ENCODE assay signal across 15 mouse cellular contexts in genomic region chr19:44544372-44544771, GRCm38 (mm10). TPM values are rescaled to one million over a fixed set of nuclear protein-coding genes. Genes with fewer than 3 reads are reported as not detected.
DNase-seq lines count a peak whose midpoint lies in the region; ATAC-seq and TF ChIP-seq lines count a peak whose summit lies in the region.
"Had no signal": no experiment of that assay in that cellular context is flagged by ENCODE, and none has a peak within 500 bp of the region (broad histone marks: within the 10 kb centered on the region; RNA-seq: fewer than 3 reads in every experiment).

No protein-coding gene starts in this region.

- no peaks in the 10 kb centered on the region for H3K27me3 ChIP-seq in heart, adult 2 months (ENCODE audit: control insufficient read depth, insufficient read depth, low read length)
- peaks cover 5% of the 10 kb centered on the region; the same call in 1 of the 2 replicates for H3K27me3 ChIP-seq in heart, embryonic 10.5 days (ENCODE audit: insufficient read depth, poor library complexity, severe bottlenecking)
- peaks cover 20% of the 10 kb centered on the region for H3K27me3 ChIP-seq in kidney, embryonic 15.5 days
- 0 out of 2 replicates have a peak, but pooled peaks cover 7% of the 10 kb centered on the region for H3K27me3 ChIP-seq in limb, embryonic 10.5 days (ENCODE audit: low read depth, poor library complexity, severe bottlenecking)

- 67% methylated on average over 10 of the region's 10 CpGs for WGBS in heart, adult 2 months
- whole genome bisulfite sequencing in heart, embryonic 10.5 days, result 63% methylated on average over 10 of the region's 10 CpGs
- WGBS in kidney, embryonic 15.5 days, result 70% methylated on average over 10 of the region's 10 CpGs
- 65% methylated on average over 10 of the region's 10 CpGs for WGBS in limb, embryonic 10.5 days

- H3K27ac ChIP-seq in heart, adult 2 months, result no peak overlapping the region
- H3K27ac ChIP-seq in heart, embryonic 10.5 days, result no peak overlapping the region
- H3K27ac ChIP-seq in kidney, embryonic 15.5 days, result no peak overlapping the region
- H3K27ac ChIP-seq in limb, embryonic 10.5 days, result no peak overlapping the region
- H3K27ac ChIP-seq: midbrain, embryonic 10.5 days had no signal

- no peak for TF ChIP-seq POLR2A in heart, adult 2 months (IDR thresholded peaks at IDR 0.05; ENCODE audit: insufficient read depth, low read depth, low read length)

- no peak for TF ChIP-seq EP300 in heart, adult 2 months (IDR thresholded peaks at IDR 0.05; ENCODE audit: insufficient read depth, low read depth, low read length)

- no peak for DNase-seq in heart, adult 2 months
- DNase-seq in heart, embryonic 10.5 days (ENCODE audit: low spot score), result no peak
- no peak for DNase-seq in kidney, adult 18-20 months
- no peak for DNase-seq in limb, embryonic 10.5 days (ENCODE audit: low spot score)
- DNase-seq in neural tube, embryonic 10.5 days (ENCODE audit: extremely low spot score, low spot score), result peak; percentile 20
- no peak for DNase-seq in spleen, postnatal 4 days (ENCODE audit: low spot score in 2 of 2)
- DNase-seq: cerebellum, adult 11-12 months had no signal

- 0 out of 2 replicates have a peak overlapping the region, but pooled peaks have one; percentile 91 for H3K4me2 ChIP-seq in kidney, embryonic 15.5 days

- ATAC-seq in kidney, embryonic 15.5 days (replicated peaks; ENCODE audit: low FRiP score), result no peak

- no peaks in the 10 kb centered on the region for H3K9me3 ChIP-seq in heart, embryonic 10.5 days
- peaks cover 11% of the 10 kb centered on the region; the same call in 1 of the 2 replicates for H3K9me3 ChIP-seq in kidney, embryonic 15.5 days (replicated peaks)
- peaks cover 2% of the 10 kb centered on the region; the same call in 1 of the 2 replicates for H3K9me3 ChIP-seq in limb, embryonic 10.5 days (replicated peaks)

- H3K4me3 ChIP-seq in heart, adult 2 months, result peak overlapping the region; percentile 63; the same call in 1 of the 2 replicates
- H3K4me3 ChIP-seq in heart, embryonic 10.5 days, result no peak overlapping the region
- H3K4me3 ChIP-seq in kidney, embryonic 15.5 days (replicated peaks), result no peak overlapping the region
- peak overlapping the region; percentile 61; the same call in 1 of the 2 replicates for H3K4me3 ChIP-seq in limb, embryonic 10.5 days

- no peak for TF ChIP-seq CTCF in heart, adult 2 months (IDR thresholded peaks at IDR 0.05)

- no peaks in the 10 kb centered on the region for H3K4me1 ChIP-seq in heart, adult 2 months (ENCODE audit: control insufficient read depth, insufficient read depth, low read length)
- peaks cover 11% of the 10 kb centered on the region; the same call in 1 of the 2 replicates for H3K4me1 ChIP-seq in heart, embryonic 10.5 days
- H3K4me1 ChIP-seq in kidney, embryonic 15.5 days, result peaks cover 8% of the 10 kb centered on the region
- peaks cover 7% of the 10 kb centered on the region for H3K4me1 ChIP-seq in limb, embryonic 10.5 days

- no peaks in the 10 kb centered on the region for H3K36me3 ChIP-seq in heart, adult 2 months (ENCODE audit: control insufficient read depth, insufficient read depth, low read length)
- H3K36me3 ChIP-seq in heart, embryonic 10.5 days, result peaks cover 28% of the 10 kb centered on the region
- H3K36me3 ChIP-seq in kidney, embryonic 15.5 days, result peaks cover 19% of the 10 kb centered on the region
- H3K36me3 ChIP-seq in limb, embryonic 10.5 days, result peaks cover 17% of the 10 kb centered on the region

- intact Hi-C loops in heart, adult 2 months (cut with DNase I), result loop anchor here (5.0 to 10.0 kb wide), 2 partner anchors 172 to 300 kb away; no protein-coding TSS in a partner anchor

- H3K79me2 ChIP-seq in heart, adult 2 months (replicated peaks; ENCODE audit: control insufficient read depth, insufficient read depth, low read length), result no peaks in the 10 kb centered on the region

- H3K9ac ChIP-seq in heart, adult 2 months (ENCODE audit: low read depth, low read length), result no peak overlapping the region
- no peak overlapping the region for H3K9ac ChIP-seq in kidney, embryonic 15.5 days

RNA-seq across cellular contexts. Expression of gene Sec31b, which starts 1.3 kb away (rescaled TPM):
- total RNA-seq in heart, adult 2 months (2021), result 10 to 100 TPM in 1 of 2 experiments, 1 to 10 TPM in 1; 8.4 to 10.5 TPM
- 16.9 and 18.5 TPM in 2 replicates for polyA plus RNA-seq in heart, adult 2 months (2012; rRNA removed)
- polyA plus RNA-seq in heart, embryonic 10.5 days (2016; fragmentation: Nextera tagmentation; extraction: Ambion mirVana), result 1.0 and 1.9 TPM in 2 replicates
- 1.1 and 1.3 TPM in 2 replicates for polyA plus RNA-seq in kidney, embryonic 15.5 days (2015; fragmentation: Nextera tagmentation; extraction: Ambion mirVana)
- 0.44 and 1.1 TPM in 2 replicates for polyA plus RNA-seq in limb, embryonic 10.5 days (2016; fragmentation: Nextera tagmentation; extraction: Ambion mirVana)

RNA-seq across cellular contexts. Expression of gene Gm20538, which starts 8.3 kb away (rescaled TPM):
- total RNA-seq in heart, adult 2 months (2021), result not detected
- not detected in 2 replicates for polyA plus RNA-seq in heart, adult 2 months (2012; rRNA removed)
- polyA plus RNA-seq in heart, embryonic 10.5 days (2016; fragmentation: Nextera tagmentation; extraction: Ambion mirVana), result not detected in 2 replicates
- polyA plus RNA-seq in kidney, embryonic 15.5 days (2015; fragmentation: Nextera tagmentation; extraction: Ambion mirVana), result not detected in 2 replicates
- not detected in 2 replicates for polyA plus RNA-seq in limb, embryonic 10.5 days (2016; fragmentation: Nextera tagmentation; extraction: Ambion mirVana)
- total RNA-seq: adrenal gland, adult 18-20 months; gastrocnemius, postnatal 36 days; layer of hippocampus, postnatal 14 days; left cerebral cortex, postnatal 25 days had no signal
- polyA plus RNA-seq: cortical plate, adult 2 months; midbrain, embryonic 10.5 days; stomach, embryonic 14.5 days had no signal

RNA-seq across cellular contexts. Expression of gene Ndufb8, which starts 10.9 kb away (rescaled TPM):
- total RNA-seq in heart, adult 2 months (2021), result 1,000 to 10,000 TPM; 1,693 to 1,987 TPM
- polyA plus RNA-seq in heart, adult 2 months (2012; rRNA removed), result 2,415 and 3,048 TPM in 2 replicates
- polyA plus RNA-seq in heart, embryonic 10.5 days (2016; fragmentation: Nextera tagmentation; extraction: Ambion mirVana), result 861 and 988 TPM in 2 replicates
- 599 and 609 TPM in 2 replicates for polyA plus RNA-seq in kidney, embryonic 15.5 days (2015; fragmentation: Nextera tagmentation; extraction: Ambion mirVana)
- polyA plus RNA-seq in limb, embryonic 10.5 days (2016; fragmentation: Nextera tagmentation; extraction: Ambion mirVana), result 664 and 683 TPM in 2 replicates

RNA-seq across cellular contexts. Expression of gene Hif1an, which starts 18.3 kb away (rescaled TPM):
- total RNA-seq in heart, adult 2 months (2021), result 10 to 100 TPM; 51.1 to 55.5 TPM
- polyA plus RNA-seq in heart, adult 2 months (2012; rRNA removed), result 23.6 and 49.8 TPM in 2 replicates
- 35.4 and 43.6 TPM in 2 replicates for polyA plus RNA-seq in heart, embryonic 10.5 days (2016; fragmentation: Nextera tagmentation; extraction: Ambion mirVana)
- polyA plus RNA-seq in kidney, embryonic 15.5 days (2015; fragmentation: Nextera tagmentation; extraction: Ambion mirVana), result 32.4 and 32.5 TPM in 2 replicates
- 51.2 and 54.6 TPM in 2 replicates for polyA plus RNA-seq in limb, embryonic 10.5 days (2016; fragmentation: Nextera tagmentation; extraction: Ambion mirVana)

RNA-seq across cellular contexts. Expression of gene Wnt8b, which starts 51.1 kb away (rescaled TPM):
- total RNA-seq in heart, adult 2 months (2021), result not detected
- polyA plus RNA-seq in heart, adult 2 months (2012; rRNA removed), result not detected in 2 replicates
- not detected in 2 replicates for polyA plus RNA-seq in heart, embryonic 10.5 days (2016; fragmentation: Nextera tagmentation; extraction: Ambion mirVana)
- 2.6 and 3.4 TPM in 2 replicates for polyA plus RNA-seq in kidney, embryonic 15.5 days (2015; fragmentation: Nextera tagmentation; extraction: Ambion mirVana)
- polyA plus RNA-seq in limb, embryonic 10.5 days (2016; fragmentation: Nextera tagmentation; extraction: Ambion mirVana), result not detected in 2 replicates
- total RNA-seq: gastrocnemius, postnatal 36 days; left cerebral cortex, postnatal 25 days had no signal

Comparison
In these comparisons a context has a peak if more than half of its experiments do, and no peak if none do; other contexts are left out.
1. H3K4me3 ChIP-seq: peak in heart, adult 2 months (single experiment) and limb, embryonic 10.5 days (single experiment); none in heart, embryonic 10.5 days (single experiment) and kidney, embryonic 15.5 days (single experiment).